Mouse (Mus musculus): ENCODE measurements at regions not wholly inside any gene's neighbourhood (a gene's known extent, or its start where the extent isn't known, plus 50 kb on each side); places are given as distances from the start of the nearest gene placed in this dataset.

DNA sequence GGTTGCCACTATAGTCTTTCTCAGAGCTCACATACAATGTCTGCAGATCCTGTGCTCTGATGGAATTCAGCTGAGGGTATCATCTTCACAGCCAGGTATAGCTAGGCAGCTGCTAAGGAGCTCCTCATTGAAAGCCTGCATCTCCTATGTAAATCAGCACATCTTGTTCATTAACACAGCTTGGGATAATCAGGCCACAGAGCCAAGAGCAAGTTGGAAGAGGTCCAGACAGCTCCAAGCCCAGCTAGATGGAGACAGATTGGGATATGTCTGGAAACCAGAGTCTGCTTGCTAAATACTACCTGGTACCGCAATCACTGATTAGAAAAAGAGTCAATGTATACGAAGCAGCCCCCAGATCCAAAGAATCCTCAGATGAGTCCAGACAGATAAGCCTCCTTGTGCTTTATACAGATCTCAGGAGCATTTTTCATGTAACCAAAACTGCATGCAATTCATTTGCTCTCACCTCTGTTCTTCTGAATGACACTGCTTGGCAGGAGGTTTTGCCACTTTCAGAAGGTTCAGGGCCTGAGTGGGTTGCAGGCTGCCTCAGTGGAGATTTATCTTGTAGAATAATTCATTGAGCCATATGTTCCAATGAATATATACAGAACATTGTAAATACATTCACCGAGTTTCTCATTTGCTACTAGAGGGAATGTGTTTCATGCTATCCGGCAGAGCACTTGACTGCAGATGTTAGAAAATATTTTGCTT lies 485.4 kb downstream of the D3Ertd751e start:
- ATAC-seq (ENCODE audit: insufficient number of reproducible peaks, low FRiP score), result no peak

DNA sequence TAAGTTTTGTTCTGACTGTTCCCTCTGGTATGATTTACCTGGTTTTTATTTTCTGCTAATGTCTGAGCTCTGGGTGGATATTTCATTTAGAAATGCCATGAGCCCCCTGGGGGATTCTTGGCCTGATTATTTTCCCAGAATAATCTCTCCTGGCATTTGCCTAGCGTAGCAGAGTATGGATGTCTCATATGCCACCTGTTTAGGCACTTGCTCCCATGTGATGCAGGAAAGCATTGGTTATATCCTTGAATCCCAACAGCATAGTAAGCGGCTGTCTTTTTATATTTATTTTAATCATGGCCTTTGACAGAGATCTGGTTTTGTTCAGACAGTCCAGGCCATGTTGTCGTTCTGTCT lies 486.0 kb downstream of the D3Ertd751e start:
- 77% methylated on average over 3 of the region's 3 CpGs for WGBS
- no peak overlapping the region for H3K4me2 ChIP-seq
- H3K27ac ChIP-seq (ENCODE audit: poor library complexity, severe bottlenecking), result no peak overlapping the region
- H3K9me3 ChIP-seq (replicated peaks), result 0 out of 2 replicates have a peak, but pooled peaks cover 4% of the 10 kb centered on the region
- no peak for ATAC-seq (ENCODE audit: insufficient number of reproducible peaks, low FRiP score)
- no peak overlapping the region for H3K4me3 ChIP-seq
- no peaks in the 10 kb centered on the region for H3K27me3 ChIP-seq (replicated peaks)
- no peak overlapping the region for H3K9ac ChIP-seq
- no peaks in the 10 kb centered on the region for H3K36me3 ChIP-seq
- H3K4me1 ChIP-seq (replicated peaks), result no peaks in the 10 kb centered on the region

More for the DNA sequence above, 485.4 kb downstream of the D3Ertd751e start:
- no peak overlapping the region for H3K9ac ChIP-seq
- 0 out of 2 replicates have a peak, but pooled peaks cover 4% of the 10 kb centered on the region for H3K9me3 ChIP-seq (replicated peaks)
- H3K4me1 ChIP-seq (replicated peaks), result no peaks in the 10 kb centered on the region
- WGBS, result 83% methylated on average over 4 of the region's 4 CpGs
- H3K27me3 ChIP-seq (replicated peaks), result no peaks in the 10 kb centered on the region
- H3K4me3 ChIP-seq, result no peak overlapping the region
- H3K4me2 ChIP-seq, result no peak overlapping the region
- H3K27ac ChIP-seq (ENCODE audit: poor library complexity, severe bottlenecking), result no peak overlapping the region
- no peaks in the 10 kb centered on the region for H3K36me3 ChIP-seq

DNA sequence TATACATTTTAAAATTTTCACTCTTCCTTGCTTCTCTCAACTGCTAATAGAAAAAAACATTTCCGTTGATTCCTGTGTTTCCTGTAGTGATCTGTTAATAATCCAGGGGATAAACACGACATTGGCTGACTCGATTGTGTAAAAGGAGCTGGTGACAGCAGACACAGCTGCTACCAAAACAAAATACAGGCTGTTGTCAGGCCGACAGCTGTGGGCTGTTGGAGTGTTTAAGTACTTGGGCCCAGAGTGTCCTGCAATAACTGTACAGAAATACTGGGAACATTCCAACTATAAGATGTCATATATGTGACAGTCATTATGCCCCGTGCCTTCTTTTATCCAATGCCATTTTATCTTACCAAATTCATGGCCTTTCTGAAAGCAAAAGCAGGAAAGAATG lies 489.9 kb downstream of the D3Ertd751e start:
- Histone ChIP-seq H3K36me3 (no peaks in the 10 kb centered on the region), H3K4me3 (no peak overlapping the region), H3K4me2 (no peak overlapping the region), H3K4me1 (replicated peaks) (no peaks in the 10 kb centered on the region), H3K27ac (ENCODE audit: poor library complexity, severe bottlenecking) (no peak overlapping the region), H3K9ac (no peak overlapping the region), H3K27me3 (replicated peaks) (no peaks in the 10 kb centered on the region), H3K9me3 (replicated peaks) (0 out of 2 replicates have a peak, but pooled peaks cover 4% of the 10 kb centered on the region)
- ATAC-seq (ENCODE audit: insufficient number of reproducible peaks, low FRiP score), result no peak
- 74% methylated on average over 5 of the region's 5 CpGs for WGBS

DNA sequence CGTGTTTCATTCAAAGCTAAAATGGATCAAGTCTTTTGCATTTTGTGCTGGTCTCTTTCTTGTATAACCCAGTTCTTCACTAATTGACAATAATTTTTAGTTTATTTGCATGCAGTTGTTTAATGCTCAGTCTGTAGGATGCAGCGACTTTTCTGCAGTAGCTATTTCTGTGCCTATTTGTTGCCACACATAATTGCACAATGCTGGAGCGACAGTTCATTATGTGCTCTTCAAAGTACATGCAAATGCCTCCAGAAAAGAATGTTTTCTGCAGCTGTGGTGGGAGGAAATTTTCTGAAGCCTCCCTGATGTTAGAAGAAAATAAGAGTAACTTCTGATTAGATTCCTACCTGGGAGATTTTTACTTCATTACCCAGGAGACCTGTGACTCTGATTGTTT lies 491.3 kb downstream of the D3Ertd751e start:
- no peak overlapping the region for H3K4me3 ChIP-seq
- H3K27me3 ChIP-seq (replicated peaks), result no peaks in the 10 kb centered on the region
- H3K9ac ChIP-seq, result no peak overlapping the region
- no peak overlapping the region for H3K4me2 ChIP-seq
- H3K9me3 ChIP-seq (replicated peaks), result 0 out of 2 replicates have a peak, but pooled peaks cover 4% of the 10 kb centered on the region
- no peak overlapping the region for H3K27ac ChIP-seq (ENCODE audit: poor library complexity, severe bottlenecking)
- no peaks in the 10 kb centered on the region for H3K36me3 ChIP-seq
- WGBS, result 84% methylated on average over 3 of the region's 3 CpGs
- no peak for ATAC-seq (ENCODE audit: insufficient number of reproducible peaks, low FRiP score)
- H3K4me1 ChIP-seq (replicated peaks), result no peaks in the 10 kb centered on the region

DNA sequence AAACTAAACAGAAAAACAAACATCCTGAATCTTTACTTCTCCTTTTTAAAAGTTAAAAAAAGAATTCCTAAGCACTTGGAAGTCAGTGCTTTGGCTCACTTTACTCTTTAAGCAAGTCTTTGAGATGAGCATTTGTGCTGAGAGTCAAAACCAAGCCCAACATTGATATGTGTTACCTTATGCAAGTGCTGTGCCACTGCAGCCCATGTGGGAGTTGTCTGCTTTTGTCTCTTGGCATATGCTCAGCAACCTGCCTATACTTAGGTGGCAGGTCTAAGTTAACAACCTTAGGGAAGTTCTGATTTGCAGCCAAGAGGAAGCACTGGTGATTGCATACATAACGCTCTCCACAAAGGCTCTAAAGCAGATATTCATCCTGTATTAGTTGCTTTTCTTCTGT lies 493.1 kb downstream of the D3Ertd751e start:
- H3K9me3 ChIP-seq (replicated peaks), result 0 out of 2 replicates have a peak, but pooled peaks cover 4% of the 10 kb centered on the region
- 77% methylated on average over 1 of the region's 1 CpGs for WGBS
- no peak overlapping the region for H3K9ac ChIP-seq
- no peaks in the 10 kb centered on the region for H3K36me3 ChIP-seq
- H3K27ac ChIP-seq (ENCODE audit: poor library complexity, severe bottlenecking), result no peak overlapping the region
- no peaks in the 10 kb centered on the region for H3K27me3 ChIP-seq (replicated peaks)
- H3K4me1 ChIP-seq (replicated peaks), result no peaks in the 10 kb centered on the region
- H3K4me2 ChIP-seq, result no peak overlapping the region
- ATAC-seq (ENCODE audit: insufficient number of reproducible peaks, low FRiP score), result no peak
- H3K4me3 ChIP-seq, result no peak overlapping the region

All from heart, embryonic 12.5 days (tissue).